Mouse (Mus musculus) neutrophil, adult 5-6 weeks (primary cell): ENCODE data around the gene Thoc5. TPM values are rescaled to one million over a fixed set of nuclear protein-coding genes. Genes with fewer than 3 reads are reported as not detected.

Experiments
- ATAC-seq: fragments of 151-379, 151-347 bp; 2 replicates; pipeline ENCODE4 v1.8.0; 2017; ENCODE audit warnings: mild to moderate bottlenecking, moderate TSS enrichment; ENCODE audit not compliant: insufficient number of reproducible peaks, poor library complexity, low FRiP score, severe bottlenecking; ENCODE audit errors: extremely low read depth
- total RNA-seq: library from RNA; stranded (forward); fragments of 200-1000 nt; gene quantifications from 2 replicates; pipeline ENCODE4 v1.2.3, GENCODE M21; 2017

The Thoc5 gene
- total RNA-seq, 1 experiment from 2014 or later: 48.9 TPM

DNA sequence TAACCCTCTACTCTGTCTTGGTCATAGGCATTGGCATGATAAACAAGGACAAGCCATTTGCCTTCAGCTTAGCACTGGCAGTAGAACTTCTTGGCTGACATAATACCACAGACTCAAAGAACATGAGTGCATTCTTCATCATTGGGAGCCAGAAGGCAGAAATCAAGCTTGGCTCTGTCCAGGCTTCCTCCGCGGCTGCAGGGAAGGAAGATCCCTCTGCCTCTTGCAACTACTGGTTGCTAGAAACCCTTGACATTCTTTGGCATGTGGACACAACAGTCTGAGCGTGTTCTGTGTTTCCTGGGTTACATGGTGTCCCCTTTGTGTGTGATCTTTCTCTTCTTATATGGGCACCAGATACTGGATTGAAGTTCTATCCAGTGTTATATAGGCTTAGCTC, 8.1 kb upstream of the Thoc5 start:
- no peak for ATAC-seq

DNA sequence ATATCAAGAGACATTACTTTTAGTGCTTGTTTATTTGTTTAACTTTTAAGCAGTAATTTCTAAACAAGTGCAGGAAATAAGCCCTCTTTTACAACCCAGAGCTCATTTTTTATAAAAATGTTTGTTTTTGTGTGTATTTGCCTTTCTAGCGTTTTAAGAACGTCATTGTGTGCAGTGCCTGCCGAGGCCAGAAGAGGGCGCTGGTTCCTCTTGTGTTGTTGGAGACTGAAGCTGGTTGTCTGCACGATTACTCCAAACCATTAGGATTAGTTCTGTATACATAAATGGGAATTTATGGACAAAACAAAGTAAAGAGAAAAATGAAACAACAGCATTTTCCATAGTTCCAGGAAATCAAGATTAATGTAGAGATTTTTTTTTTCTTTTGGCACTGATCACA, 5.3 kb downstream of the Thoc5 start:
- ATAC-seq: no peak

DNA sequence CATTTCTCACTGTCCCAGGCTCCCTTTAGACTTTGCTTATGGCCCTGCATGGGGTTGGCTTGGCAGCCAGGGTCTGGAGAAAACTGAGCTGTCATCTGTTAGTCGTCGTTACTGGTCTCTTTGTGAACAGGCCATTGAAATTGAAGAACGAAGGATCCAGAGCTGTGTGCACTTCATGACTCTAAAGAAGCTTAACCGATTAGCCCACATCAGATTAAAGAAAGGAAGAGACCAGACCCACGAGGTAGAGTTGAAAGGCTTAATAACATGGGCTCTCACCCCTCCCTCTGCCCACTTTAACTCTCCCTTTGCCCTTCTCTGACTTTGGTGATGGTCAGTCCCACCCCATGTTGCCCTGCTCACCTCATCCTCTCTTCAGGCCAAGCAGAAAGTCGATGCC, 6.8 kb downstream of the Thoc5 start:
- ATAC-seq: no peak

DNA sequence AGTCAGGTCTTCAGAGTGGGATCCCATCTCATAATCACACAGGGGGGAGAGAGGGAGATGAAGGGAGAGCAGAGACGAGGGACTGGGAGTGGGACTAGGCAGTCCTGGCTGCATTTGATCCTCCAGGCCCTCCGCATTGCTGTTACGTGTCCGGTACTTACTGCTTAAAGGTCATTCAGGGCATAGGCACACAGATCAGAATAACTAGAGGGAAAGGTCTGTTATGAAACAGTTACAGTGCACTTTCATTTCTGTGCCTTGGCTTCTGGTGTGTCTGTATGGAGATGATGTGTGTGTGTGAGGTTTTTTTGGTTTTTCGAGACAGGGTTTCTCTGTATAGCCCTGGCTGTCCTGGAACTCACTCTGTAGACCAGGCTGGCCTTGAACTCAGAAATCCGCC, 11.1 kb downstream of the Thoc5 start:
- ATAC-seq: no peak

DNA sequence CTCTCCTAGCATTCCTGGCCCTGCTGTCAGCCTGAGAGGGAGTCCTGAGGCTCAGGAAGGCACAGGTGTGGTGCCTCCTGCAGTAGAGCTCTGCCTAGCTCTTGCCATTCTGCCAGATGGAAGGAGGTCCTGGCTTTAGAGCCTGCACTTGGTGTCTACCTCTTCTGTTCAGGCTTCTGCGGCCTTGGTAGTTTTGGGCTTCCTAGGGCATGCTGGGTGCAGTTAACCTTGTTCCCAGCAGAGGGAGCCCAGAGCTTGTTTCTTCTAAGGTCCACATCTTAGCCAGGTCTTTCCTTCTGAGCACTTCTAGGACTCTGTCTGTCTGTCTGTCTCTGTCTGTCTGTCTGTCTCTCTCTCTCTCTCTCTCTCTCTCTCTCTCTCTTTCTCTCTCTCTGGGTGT, 20.9 kb downstream of the Thoc5 start:
- ATAC-seq: peak; percentile 46; the same call in 1 of the 2 replicates

DNA sequence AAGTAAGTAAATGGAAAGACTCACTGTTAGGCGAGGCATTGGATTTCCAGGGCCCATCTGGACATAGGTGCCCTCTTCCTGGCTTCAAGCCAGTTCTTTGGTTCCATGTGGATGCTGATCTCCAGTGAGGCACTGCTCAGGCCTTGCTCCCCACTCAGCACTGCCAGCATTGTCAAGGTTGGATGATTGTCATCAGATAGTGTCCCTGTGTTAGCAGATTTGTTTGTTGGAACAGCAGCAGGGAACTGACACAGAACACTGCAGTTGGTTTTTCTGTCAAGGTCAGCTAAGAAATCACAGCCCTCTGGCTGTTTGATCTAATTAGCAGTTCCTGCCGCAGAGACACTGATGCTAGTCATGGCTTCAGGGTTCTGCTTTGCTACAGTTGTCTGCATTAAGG, 26.2 kb downstream of the Thoc5 start:
- ATAC-seq: no peak

DNA sequence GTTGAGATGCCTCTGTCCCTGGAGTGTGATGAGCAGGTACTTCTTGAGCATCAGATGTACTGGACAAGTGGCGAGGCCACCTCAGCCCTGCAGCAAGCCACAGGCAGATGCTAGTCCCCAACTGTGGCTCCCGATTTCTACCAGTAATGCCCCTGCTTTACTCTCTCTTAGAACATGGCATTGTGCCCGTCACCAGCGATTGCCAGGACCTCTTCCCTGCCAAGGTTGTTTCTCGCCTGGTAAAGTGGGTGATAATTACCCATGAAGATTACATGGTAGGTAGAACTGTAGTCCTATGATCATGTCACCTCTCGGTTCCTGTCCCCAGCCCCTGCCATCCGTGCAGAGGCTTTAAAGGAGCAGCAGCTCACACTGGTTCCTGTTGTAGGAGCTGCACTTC, 26.6 kb downstream of the Thoc5 start:
- ATAC-seq: no peak

DNA sequence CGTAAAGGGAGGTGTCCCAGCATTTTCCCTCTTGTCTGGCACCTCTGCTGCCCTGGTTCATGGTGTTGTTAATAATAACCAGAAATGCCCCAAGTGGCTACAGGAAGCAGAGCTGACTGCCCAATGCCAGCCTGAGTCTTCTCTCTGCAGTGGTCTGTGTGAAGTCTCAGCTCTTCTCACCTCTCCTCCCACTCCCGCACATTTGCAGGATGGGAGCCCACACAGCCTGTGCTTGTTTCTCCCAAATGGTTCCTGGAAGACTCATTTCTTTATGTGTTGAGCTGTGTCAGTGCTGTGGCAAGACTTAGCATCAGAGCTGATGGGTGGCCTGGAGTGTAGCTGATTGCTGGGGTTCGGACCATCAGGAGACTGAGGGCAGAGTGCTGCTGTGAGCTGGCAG, 32.1 kb downstream of the Thoc5 start:
- ATAC-seq: no peak

DNA sequence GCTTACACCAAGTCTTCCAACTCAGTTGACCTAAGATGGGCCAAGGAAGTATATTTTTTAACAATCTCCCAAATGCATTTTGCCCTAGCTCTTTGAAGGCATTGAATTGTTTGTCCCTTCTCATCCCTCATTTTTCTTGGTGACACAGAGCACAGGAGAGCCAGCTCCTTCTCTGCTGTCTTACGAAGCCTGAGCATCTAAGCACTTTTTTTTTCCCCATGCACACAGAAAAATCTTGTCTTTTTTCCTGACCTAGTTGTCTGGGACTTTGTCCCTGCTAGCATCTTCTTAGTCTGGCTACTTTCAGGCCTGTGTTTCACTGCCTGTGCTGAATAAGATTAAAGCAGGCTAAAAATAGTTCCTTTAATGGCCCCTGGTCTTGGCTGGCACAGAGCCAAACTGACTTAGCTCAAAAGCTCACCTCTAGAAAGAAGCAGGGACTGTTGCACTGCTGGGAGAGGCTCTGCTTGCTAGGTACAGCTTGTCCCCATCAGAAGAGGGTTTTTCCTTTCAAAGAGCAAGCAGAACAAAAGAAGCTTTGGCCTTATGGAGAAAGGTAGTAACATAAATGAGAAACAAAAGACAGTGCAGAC, 36.0 kb downstream of the Thoc5 start:
- ATAC-seq: no peak

DNA sequence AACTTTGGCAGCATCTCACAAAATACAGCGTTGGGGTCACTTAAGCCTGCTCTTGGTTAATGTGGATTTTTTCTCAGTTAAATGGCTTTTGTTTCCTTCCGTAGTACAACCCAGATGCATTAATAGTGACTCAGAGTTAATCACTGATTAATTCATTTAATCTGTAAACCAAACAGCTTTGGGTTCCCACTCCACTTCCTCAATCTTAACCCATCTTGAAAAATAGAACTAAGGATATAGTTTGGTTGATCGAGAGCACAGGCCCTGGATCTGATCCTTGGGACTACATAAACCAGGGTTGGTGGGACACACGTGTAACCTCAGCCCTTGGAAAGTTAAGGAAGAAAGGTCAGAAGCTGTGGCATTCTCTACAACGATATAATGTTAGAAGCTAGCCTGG, 41.1 kb downstream of the Thoc5 start:
- ATAC-seq: no peak

DNA sequence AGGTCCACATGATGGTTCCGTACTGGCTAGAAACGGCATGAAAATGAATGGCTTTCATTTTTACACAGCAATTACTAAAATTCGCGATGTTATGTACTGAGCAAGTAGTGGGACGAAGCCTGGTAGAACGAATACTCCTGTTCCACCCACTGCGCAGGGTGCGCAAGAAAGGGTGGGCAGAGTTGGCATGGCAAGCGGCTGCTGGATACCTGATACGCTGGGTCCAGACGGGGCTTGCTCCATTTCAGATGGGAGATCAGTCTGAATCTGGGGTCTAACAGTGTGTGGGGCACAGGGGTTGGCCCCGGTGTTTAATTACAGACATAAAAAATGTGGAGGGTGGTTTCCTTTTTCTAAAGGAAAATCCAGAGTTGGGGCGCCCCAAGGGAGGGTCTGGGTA, 51.4 kb downstream of the Thoc5 start:
- ATAC-seq: no peak

DNA sequence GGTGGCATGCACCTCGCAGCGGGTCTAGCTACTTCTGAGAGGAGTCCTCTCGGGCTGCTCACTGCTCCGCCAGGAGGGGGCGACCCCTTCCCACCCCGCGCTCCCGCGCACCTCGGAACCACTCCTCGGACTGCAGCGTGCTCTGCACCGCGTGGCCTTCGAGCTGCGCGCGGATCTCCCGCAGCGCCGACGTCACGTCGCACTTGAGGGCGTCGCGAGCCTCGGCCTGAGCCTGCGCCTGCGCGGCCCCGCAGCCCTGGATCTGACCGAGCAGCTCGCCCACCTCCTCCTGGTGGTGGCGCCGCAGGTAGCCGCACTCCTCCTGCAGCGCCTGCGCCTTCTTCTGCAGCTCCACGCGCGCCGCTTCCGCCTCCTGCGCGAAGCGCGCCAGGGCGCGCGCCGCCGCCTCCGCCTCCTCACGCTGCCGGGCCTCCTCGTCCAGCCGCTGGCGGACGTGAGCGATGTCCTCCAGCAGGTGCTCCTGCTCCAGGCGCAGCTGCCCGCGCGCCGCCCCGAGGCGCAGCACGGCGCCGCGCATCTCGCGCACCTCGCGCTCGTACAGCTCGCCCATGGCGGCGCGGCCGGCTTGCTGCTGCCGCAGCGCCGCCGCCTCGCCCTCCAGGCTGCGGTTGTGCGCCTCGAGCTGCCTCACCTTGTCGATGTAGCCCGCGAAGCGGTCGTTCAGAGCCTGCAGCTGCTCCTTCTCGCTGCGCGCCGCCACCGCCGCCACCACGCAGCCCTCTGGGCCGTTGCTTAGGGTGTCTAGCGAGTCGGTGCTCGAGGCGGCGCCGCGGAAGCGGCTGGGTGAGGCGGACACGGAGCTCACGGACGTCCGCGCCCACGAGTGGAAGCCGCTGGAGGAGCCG, 52.1 kb downstream of the Thoc5 start:
- peak; percentile 45; the same call in 1 of the 2 replicates for ATAC-seq

DNA sequence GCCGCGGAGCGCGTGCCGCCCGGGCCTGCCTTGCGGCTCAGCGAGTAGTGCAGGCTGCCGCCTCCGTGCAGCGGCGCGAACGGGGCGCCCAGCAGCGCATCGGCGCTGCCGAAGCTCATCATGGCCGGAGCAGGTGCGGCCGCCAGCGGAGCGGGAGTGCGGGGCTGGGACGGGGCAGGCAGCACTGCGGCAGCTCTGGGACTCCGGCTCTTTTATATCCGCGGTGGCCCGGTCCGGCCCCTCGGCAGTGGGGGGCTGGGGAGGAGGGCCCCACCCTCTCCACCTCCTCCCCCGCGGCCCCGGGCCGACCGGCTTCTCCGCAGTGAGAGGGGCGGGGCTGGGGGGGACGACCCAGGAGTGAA, 52.7 kb downstream of the Thoc5 start, which contains the start of gene Nefh:
Gene Nefh (minus strand): TSS at position 252 of the 362 bp plus-strand sequence.
- no peak for ATAC-seq

DNA sequence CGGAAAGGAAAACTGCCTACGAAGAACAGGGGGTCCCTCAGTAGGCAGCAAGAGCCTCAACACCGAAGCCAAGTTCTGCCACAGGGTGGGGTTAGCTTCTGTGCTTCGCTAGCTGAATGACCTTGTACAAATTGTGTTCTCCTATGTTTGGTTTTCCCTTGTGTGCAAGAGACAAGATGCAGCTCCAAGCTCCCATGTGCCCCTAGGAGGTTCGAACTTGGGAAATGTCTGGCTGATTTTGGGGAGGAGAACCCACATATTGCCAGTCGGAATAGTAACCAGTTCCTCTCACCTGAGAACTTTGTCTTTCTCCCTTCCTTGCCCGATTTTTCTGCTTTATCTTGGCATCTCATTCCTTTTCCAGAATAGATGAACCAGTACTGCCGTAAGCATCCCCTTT, 53.7 kb downstream of the Thoc5 start:
- ATAC-seq: no peak

DNA sequence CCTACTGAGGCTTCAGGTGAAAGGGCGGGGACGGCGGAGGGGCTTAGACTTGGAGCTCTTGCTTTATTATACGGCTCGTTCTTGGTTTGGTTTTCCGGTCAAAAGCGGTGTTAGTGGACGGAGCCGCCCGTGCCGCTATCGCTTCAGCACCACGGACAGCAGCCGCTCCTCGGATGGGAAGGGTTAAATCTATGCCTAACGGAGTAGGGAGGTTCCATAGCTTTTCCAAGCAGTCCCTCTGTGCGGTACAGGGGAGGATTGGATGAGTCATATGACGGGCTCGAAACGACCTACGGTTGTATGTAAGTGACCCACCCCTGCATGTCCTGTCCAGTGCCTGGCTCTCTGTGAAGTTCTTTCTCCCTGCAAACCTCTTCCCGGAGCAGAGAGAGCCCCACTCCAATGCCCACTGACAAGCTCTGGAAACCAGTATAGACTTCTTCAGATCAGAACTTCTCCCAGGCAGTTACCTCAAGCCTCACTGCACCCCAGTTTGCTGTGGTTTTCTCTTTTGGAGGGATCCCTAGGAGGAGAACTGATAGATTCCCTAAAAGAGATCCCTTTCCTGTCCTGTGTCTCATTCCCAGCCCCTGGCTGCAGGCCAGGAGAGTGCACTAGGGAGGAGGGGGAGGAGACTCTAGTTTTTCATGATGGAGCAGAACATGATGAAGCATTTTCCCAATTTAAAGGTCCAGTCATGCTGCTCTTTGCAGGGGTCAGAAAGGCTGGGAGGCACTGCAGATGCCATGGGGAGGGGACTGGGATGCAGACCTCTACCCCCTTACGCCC, 54.3 kb downstream of the Thoc5 start:
- no peak for ATAC-seq

DNA sequence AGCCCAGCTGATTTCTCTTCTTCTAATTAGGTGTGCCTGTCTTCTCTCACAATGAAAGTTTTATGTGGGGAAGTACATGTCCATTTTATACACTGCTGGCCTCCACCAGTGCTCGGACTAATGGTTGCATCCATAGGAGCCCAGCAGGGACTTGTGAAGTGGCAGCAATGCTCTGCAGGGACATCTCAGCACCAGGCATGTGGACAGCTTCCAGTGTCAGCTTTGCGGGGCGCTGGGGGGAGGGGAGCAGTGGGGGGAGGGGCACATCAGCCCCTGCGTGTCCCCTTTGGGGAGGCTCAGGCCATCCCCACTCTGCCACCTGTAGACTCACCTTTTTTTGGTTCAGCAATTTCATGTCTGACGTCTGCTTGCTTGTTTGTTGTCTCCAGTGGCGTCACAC, 58.3 kb downstream of the Thoc5 start:
- ATAC-seq: no peak

DNA sequence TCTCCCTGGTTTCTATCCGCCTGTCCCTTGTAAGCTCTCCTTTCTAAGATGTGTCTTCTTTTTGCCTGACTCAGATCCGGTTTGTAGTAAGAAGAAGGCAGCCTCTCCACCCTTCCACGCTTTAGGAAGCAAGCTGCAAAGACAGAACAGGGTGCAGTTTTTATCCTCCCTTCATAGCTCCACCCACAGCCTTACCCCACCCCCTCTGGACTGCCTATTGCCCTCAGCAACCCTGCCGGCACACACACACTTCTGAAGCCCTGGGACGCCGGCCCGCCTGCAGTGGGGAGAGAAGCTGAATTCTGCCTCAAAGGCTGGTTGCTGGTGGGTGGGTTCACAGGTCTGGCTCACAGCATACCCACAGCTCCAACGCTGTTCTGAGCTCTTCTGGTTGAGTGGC, 58.8 kb downstream of the Thoc5 start:
- ATAC-seq: no peak

DNA sequence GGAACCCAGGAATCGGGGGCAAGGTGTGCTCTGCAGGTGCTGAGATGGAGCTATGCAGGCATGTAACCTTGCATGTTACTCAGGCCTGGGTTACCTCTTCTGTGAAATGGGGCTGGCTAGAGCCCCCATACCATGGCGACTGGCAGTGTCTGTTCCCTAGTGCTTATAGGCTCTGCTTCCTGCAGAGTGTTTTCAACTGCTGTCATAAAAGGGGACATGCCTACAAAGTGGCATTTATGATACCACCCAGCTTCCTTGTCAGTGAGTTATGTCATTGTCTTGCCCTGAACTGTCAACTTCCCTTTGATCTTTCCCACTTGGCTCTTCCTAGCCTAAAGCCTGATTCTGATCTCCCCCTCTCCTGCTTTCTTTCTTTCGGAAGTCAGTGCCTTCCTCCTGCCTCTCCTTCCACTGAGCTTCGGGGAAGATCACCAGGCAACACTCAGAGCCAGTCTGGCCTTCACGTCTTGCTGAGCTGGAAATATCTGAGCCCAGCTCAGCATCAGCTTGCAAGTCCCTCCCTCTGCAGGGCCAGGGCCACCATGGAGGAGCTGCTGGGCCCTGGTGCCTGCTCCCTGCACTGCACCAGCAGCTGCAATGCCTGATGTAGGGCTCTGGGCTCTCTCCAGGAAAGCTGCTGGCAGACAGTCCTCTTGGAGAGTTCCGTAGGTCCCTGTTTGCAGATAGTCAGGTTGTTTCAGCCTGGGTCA, 68.1 kb downstream of the Thoc5 start:
- no peak for ATAC-seq

DNA sequence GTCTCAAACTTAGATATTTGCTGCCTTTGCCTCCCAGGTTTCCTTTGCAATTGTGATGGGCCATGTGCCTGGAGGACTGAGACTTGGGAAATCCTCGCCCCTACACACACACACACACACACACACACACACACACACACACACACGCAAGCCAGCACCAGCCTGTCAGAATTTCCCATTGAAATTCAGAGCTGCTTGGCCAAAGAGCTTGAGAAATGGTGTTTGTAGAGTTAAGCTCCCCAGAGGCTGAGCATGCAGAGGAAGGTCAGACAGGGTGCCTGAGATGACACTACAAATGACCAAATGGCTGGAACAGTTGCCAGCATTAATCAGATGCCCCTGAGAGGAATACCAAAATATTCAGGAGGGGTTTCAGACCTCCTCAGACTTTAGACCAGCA, 71.2 kb downstream of the Thoc5 start:
- no peak for ATAC-seq
